Mouse (Mus musculus) lung, postnatal 14 days (tissue): ENCODE results near the gene Itfg2.
A peak's percentile ranks its signal among the peaks of the same experiment; 100 is the strongest.

Experiments
- DNase-seq: peaks from one replicate; pipeline ENCODE4 v3.0.0; 2021

Itfg2 gene

GRCm38 (mm10) chr6:128433566-128433965, 8.8 kb upstream of the Itfg2 start:
- no peak for DNase-seq

DNA sequence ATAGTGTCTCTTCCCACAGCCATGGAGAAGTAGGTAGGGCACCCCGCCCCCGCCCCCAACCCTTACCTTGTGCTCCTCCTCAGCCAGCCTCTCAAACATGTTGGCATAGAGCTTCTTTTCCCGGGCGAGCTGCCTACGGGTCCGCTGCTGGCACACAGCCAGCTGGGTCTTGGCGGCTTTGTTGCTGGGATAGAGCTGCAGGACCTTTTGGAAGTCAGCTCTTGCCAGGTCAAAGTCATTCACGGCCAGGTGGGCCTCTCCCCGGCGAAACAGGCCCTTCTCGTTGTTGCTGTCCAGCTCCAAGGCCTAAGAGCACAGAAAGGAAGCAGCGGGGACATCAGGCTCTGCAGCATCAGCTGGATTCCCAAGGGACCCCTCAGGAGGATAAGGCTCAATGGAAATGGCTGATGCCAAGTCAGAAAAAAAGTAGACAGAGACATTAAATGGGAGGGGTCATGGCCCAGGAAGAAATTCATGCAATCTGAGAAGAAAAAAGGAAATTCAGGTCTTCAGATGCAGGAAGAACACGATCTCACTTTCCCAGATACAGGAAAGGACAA, 7.7 kb upstream of the Itfg2 start:
- no peak for DNase-seq

DNA sequence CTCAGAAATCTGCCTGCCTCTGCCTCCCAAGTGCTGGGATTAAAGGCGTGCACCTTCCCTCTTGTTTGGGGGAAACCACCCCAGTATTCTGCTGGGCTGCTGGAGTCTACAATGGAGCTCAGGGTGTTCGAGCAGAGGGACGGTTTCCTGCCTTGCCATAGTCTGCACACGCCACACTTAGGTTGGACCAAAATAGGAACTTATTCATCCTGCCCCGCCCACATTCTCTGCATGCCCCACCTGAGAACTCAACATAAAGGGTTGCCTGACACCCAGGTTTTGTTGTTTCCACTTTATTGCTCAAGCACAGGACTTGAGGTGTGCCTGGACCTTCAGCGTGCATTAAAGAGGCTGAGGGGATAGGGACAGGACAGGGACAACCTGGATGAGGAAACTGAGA, 5.1 kb upstream of the Itfg2 start:
- DNase-seq: no peak

DNA sequence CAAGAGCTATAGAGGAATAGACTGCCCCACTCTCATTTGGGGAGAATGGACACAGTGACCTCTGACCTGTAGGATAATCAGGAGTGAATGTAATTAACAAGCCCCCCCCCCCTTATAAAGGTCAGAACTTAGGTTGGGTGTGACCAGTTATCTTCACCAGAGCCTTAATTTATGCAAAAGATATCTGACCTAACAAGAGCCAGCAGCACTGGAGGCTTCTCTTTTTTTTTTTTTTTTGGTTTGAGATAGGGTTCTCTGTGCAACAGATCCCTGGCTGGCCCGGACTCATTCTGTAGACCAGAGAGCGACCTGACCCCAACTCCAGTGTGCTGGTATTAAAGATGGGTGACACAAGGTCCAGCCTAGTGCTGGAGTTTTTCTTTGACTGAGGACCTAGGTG, 4.6 kb upstream of the Itfg2 start:
- no peak for DNase-seq

- no peak for DNase-seq
These were observed 2.8 kb upstream of the Itfg2 start for GRCm38 (mm10) chr6:128427571-128427970.

- no peak for DNase-seq
These were observed 315 bp upstream of the Itfg2 start for GRCm38 (mm10) chr6:128425046-128425445.

DNA sequence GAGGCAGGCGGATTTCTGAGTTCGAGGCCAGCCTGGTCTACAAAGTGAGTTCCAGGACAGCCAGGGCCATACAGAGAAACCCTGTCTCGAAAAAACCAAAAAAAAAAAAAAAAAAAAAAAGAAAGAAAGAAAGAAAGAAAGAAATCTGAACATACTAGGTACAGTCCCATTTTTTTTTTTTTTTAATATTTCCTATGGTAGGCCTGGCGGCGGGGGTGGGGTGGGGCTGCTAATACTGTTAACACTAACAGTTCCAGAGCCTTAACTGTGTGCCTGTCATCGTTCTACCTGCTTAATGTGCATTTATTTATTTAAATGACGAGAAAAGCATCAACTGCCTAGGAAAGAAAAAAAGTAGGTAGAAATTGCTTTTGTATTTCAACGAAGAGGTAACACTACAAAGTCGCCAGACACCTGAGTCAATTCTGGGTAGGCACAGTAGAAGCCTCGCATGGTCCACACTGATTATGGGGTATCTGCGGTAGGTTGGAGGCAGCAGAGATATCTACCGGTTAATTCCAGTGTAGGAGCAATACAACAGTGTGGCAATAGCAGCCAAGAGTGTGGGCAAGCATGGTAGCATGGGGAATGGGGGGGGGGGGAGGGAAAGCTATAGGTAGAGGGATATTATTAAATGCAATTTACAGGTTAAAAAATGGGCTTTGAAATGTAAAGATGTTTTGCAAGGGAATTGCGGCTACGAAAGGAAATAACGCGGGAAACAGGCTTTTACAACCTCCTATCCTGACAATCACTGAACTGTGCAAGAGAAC, 1.0 kb downstream of the Itfg2 start:
- DNase-seq: no peak

DNA sequence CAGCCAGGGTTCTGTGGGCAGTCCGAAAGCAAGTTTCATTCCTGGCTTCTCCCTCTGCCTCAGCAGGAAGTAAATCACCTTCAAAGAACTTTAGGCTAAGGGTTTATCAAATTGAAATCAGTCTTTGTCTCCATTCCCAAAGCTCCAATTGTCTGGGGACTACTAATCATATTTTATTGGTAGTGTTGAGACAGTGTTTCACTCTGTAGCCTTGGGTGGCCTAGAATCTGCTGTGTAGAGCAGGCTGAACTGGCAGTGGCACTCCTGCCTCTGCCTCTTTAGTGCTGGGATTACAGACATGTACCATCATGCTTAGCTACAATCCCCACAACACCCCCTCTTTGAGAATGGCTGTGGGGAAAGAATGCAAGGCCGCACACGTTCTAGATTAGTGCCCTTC, 3.3 kb downstream of the Itfg2 start:
- no peak for DNase-seq

DNA sequence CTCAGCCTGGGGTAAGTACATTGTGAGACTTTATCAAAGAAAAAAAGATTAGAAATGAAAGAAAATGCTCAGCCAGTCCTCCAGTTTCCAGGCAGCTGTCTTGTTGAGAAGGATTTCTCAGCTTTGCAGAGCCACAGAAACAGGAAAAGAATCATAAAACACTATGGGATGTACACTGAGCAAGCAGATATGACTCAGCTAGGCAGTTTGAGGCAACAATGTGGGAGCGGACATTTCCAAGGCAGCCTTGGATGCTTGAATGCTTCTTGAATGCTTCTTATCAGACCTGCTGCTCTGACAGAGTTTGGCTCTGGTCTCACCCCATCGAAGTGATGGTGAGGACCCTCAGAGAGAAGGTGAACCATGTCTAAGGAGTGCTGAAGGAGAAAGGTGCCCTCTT, 3.7 kb downstream of the Itfg2 start:
- DNase-seq: no peak

- no peak for DNase-seq
These were observed 6.7 kb downstream of the Itfg2 start for GRCm38 (mm10) chr6:128418076-128418475.

- DNase-seq: no peak
These were observed 8.6 kb downstream of the Itfg2 start for GRCm38 (mm10) chr6:128416169-128416568.

DNA sequence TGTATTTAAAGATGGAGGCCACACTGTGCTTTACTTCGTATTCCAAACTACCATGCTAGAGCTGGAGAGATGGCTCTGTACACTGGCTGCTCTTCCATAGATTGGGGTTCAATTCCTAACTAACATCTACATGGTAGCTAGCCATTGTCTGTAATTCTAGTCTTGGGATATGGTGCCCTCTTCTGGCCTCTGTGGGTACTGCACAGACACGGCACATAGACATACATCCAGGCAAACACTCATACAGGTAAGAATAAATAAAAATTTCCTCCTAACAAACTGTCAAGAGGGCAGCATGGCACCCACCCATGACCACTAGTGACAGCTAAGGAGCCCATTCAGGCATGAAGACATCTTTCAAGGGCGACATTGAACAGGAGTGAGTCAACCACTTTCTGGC, 13.6 kb downstream of the Itfg2 start:
- DNase-seq: peak; percentile 82

- no peak for DNase-seq
These were observed 14.4 kb downstream of the Itfg2 start for GRCm38 (mm10) chr6:128410305-128410704.

DNA sequence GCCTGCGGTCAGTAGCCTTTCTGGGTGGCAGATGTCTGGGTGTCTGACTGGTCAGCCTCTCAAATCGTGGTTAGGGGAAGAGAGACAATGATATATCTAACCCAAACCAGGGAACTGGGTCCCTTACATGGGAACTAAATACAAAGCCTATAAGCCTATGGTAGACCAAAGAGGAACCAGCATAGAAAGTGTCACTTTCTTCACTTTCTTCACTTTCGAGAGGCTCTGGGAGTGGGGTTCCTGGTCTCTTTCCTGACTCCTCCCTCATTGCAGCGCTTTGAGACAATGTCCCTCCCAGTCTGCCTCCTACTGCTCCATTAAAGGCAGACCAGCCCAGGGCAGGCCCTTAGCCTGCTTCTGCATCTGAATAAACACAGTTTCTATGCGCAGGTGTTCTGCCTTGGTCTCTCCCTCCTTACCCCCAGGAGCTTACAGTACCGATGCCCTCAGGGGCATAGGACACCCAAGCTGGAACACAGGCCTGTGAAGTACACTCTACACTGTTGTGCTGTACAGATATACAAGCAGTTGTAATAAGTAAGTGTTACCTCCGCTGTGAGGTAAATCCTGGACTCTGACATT, 16.1 kb downstream of the Itfg2 start:
- no peak for DNase-seq

DNA sequence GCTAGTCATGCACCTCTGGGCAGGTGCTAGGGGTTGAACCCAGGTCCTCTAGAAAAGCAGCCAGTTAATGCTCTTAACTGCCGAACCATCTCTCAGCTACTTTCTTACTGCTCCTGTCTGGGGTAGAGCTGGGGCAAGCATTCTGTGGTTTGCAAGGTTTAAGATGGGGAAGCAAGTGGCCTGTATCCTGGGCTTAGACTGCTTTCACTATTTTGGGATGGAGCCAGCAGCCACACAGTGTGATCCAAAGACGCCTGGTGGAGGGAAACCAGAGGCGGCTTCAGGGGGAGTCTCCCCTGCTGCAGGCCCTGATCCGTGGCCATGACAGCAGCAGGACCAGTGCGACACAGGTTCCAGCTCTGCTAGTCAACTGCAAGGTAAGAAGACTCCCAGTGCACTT, 20.0 kb downstream of the Itfg2 start:
- no peak for DNase-seq

DNA sequence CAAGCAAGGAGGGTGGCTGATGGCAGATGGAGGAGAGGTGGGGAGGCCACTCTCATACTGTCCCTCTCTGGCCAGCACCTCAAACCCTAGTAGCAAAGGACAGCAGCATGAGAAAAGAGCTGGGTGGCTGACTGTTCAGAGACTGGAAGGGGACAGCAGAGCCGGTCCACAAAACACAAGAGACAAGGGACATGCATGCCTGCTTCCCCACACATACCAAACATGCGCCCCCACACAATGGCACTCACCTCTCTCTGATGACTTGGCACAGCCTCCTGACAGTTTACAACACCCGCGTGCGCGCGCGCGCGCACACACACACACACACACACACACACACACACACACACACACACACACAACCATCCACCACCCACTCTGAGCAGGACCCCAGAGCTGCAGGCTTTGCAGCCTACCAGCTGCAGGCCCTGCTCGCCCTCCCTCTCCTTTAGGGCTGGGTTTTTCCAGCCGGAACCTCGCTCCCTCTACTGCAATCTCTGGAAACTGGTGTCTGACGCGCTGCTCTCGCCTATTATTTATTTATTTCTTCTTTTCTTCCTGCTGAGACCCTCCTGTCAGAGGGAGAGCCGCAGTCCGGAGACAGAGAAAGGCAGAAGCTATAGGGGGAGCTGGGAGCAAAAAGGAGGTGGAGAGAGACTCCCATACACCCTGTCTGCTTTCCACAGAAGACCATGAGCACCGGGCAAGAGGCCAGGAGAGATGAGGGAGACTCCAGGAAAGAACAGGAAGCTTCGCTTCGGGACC, 25.1 kb downstream of the Itfg2 start:
- peak; percentile 23 for DNase-seq

- no peak for DNase-seq
These were observed 25.7 kb downstream of the Itfg2 start, which contains the start of gene Nrip2 for GRCm38 (mm10) chr6:128398996-128399395. Gene Nrip2, plus strand, starts transcription at chr6:128399296.

- DNase-seq: no peak
These were observed 27.0 kb downstream of the Itfg2 start for GRCm38 (mm10) chr6:128397574-128398261.

- DNase-seq: no peak
These were observed 34.0 kb downstream of the Itfg2 start for GRCm38 (mm10) chr6:128390683-128391082.

DNA sequence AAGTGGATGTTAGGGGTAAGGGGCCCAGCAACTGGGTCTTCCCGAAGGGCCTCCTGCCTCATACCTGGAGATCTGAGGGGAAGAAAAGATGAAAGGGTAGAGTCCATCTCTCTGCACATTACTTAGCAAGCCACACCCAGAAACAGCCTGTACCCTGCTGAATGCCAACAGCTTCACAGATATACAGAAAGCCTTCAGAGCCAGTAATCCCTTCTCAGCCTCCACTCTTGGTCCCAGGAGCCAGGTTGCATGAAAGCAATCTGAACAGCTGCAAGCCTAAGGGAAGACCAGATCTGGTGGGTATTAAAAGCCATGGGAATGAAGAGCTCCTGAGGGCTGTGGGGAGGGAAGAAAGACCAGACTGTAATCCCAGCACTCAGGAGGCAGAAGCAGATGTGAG, 35.5 kb downstream of the Itfg2 start:
- DNase-seq: no peak

DNA sequence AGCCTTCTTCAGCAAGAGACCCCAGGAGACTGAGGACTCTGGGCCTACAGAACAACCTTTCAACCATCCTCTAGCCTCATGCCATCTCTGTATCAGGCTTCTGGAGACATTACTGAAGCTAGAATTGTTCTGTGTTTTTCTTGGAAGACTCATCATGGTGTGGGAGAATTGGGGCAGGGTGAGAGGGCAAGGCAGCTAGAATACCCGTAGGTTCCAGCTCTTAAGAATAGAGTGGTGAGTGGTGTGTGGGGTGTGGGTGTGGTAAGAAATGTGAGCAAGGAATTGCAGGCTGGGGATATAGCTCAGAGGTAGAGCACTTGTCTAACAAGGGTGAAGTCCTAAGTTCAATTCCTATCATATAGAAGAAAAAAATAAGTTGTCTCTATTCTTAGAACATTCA, 39.7 kb downstream of the Itfg2 start:
- DNase-seq: no peak

GRCm38 (mm10) chr6:128383752-128384151, 41.0 kb downstream of the Itfg2 start:
- no peak for DNase-seq

GRCm38 (mm10) chr6:128381254-128381653, 43.5 kb downstream of the Itfg2 start:
- DNase-seq: no peak
